ENCODE assay signal across 11 mouse cellular contexts in the genomic region with DNA sequence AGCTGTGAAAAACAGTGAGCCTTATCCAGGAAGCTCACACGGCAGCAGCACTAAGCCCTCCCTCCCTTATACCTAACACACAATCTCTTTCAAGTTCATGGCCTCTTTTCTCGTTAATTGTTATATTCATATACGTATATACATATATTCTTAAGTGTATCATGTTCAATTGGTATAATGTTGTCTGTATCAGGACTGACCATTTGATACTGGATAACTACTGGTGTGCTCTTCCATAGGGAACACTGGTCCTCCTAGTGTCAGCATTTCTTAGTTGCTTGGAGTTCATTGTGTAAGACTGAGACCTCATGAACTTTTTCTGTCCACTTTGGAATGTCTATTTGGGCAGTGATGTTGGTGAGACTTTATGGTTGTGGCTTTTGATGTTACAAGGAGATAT.
"Had no signal": no experiment of that assay in that cellular context is flagged by ENCODE, and none has a peak within 500 bp of the region (broad histone marks: within the 10 kb centered on the region; RNA-seq: fewer than 3 reads in every experiment).

No protein-coding gene starts in this region.

- H3K4me2 ChIP-seq: limb, embryonic 15.5 days; lung, embryonic 15.5 days; midbrain, embryonic 11.5 days; midbrain, embryonic 15.5 days; neural tube, embryonic 12.5 days had no signal

- H3K36me3 ChIP-seq: limb, embryonic 15.5 days; lung, embryonic 15.5 days; neural tube, embryonic 12.5 days had no signal

- H3K27ac ChIP-seq: kidney, postnatal 0 days; limb, embryonic 15.5 days; lung, embryonic 15.5 days; midbrain, embryonic 15.5 days; neural tube, embryonic 12.5 days; stomach, postnatal 0 days had no signal

- H3K9me3 ChIP-seq: limb, embryonic 15.5 days; lung, embryonic 15.5 days; midbrain, embryonic 15.5 days; neural tube, embryonic 12.5 days had no signal

- H3K9ac ChIP-seq: limb, embryonic 15.5 days; lung, embryonic 15.5 days; midbrain, embryonic 15.5 days; neural tube, embryonic 12.5 days had no signal

- H3K4me3 ChIP-seq: limb, embryonic 15.5 days; lung, embryonic 15.5 days; midbrain, embryonic 15.5 days; neural tube, embryonic 12.5 days had no signal

- DNase-seq: kidney, adult 11 months; kidney, adult 9 months; lung, postnatal 14 days; thymus, postnatal 4 days had no signal

- ATAC-seq: midbrain, embryonic 15.5 days had no signal

- H3K4me1 ChIP-seq: limb, embryonic 15.5 days; lung, embryonic 15.5 days; midbrain, embryonic 15.5 days; neural tube, embryonic 12.5 days had no signal

- H3K27me3 ChIP-seq: limb, embryonic 15.5 days; lung, embryonic 15.5 days; midbrain, embryonic 15.5 days; neural tube, embryonic 12.5 days had no signal
